Mouse (Mus musculus): ENCODE results near the gene Pde10a.
"Not testable (repeated sequence)": the region's sequence is repeated elsewhere in the genome, so short reads cannot be mapped to it uniquely, and the experiment has no call there.

Pde10a gene

DNA sequence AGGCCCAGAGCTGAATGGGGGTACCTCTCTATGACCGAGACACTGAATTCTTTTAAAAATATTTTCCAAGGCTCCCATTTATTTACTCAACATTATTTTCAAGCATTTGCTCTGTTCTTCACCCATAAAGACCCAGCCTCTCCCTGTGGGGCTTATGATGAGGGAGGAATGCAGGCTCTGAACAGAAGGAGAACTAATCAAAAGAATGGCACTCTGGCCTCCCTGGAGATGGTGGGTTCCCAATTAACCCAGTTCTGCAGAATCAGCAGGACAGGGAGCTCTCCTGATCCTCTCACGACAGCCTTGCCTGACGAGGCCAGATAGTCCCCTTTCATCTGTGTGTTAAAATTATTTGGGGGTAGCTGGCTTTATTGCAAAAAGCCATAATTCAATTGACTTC, 117.2 kb downstream of the Pde10a start:
- no peak for DNase-seq (ENCODE audit: low read depth, low spot score)

DNA sequence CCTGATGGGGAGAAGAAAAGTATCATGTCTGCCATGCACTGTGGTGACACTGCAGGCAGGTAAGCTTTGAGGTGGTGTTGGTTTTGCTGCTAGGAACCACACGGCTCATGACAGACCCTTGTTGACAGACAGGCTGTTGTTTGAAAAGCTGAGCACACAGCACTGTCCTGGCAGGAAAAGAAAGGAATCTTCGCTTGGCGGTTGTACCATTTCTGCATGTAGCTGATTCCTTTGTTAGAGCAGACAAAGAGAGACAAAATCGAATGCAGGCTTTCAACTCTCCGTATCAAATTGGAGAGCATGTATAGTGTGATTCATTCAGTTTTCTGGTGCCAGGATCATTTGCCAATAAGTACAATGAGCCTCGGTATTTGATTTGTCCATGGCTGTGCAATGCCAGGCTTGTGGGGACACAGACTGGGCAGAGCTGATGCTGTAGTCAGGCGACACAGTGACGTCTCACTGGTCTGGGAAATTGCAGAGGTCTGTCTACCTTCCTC, 122.2 kb downstream of the Pde10a start:
- DNase-seq (ENCODE audit: low read depth, low spot score), result no peak

DNA sequence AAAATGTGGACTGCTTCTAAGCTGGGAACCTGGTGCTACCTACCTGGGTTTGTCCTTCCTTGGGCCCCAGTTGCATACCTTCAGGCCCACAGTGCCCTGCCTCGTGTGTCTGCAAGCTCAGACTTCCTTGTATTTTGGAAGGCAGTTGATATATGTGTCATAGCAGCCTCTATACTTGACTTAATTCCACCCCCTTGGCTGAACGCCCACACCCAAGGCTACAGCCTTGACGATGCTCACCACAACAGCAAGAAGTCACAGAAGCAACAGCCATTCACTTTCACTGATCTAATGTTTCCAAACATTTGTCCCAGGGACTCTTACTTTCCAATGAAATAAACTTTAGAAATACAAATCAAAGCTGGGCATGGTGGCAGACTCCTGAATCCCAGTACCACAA, 123.1 kb downstream of the Pde10a start:
- no peak for DNase-seq (ENCODE audit: low read depth, low spot score)

DNA sequence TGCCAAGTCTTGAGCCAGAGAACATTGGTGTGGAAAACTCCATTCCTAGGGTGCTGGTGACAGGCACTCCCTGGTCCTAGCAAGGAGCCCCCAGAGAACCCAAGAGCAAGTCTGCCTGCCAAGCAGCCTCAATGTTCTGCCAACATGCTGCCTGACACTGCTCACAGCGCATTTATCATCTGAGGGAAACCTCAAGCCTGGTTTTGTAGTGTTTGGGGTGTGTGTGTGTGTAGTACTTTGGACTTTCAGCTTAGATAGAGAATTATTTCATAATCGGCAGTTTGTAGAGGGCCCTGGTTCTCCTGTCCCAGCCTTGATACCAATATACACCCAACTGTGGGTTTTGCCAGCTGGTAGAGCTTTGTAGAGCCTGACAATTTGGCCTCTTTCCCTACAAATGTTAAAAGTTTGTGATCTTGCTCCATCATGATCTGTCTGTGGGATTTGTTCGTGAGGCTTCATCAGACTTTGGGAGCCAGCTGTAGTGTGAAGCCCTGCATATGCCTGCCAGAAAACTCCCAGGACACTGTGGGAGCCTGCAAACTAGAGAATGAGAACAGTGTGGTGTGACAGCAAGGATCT, 127.6 kb downstream of the Pde10a start:
- DNase-seq (ENCODE audit: low read depth, low spot score), result no peak

DNA sequence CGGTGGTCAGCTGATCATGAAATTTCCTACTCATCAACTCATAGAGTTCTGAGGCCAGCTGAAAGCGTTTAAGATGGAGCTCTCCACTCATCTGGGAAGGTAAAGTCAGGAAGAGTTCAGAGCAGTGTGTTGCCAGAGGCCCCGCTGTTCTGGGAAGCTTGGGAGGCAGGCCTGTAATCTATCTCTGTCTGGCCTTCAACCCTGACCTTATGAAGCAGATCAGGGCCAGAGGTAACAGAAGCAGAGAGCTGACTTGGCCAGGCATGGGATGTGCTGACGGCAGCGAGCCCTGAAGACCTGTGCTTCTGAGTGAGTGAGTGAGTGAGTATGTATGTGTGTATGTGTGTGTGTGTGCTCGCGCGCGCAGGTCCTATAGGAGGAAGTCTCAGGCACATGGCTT, 132.5 kb downstream of the Pde10a start:
- DNase-seq (ENCODE audit: low read depth, low spot score), result no peak

- no peak for DNase-seq (ENCODE audit: low read depth, low spot score)
These were observed 133.7 kb downstream of the Pde10a start for GRCm38 (mm10) chr17:8658751-8659454.

- DNase-seq (ENCODE audit: low read depth, low spot score), result no peak
These were observed 141.7 kb downstream of the Pde10a start for GRCm38 (mm10) chr17:8666912-8667311.

DNA sequence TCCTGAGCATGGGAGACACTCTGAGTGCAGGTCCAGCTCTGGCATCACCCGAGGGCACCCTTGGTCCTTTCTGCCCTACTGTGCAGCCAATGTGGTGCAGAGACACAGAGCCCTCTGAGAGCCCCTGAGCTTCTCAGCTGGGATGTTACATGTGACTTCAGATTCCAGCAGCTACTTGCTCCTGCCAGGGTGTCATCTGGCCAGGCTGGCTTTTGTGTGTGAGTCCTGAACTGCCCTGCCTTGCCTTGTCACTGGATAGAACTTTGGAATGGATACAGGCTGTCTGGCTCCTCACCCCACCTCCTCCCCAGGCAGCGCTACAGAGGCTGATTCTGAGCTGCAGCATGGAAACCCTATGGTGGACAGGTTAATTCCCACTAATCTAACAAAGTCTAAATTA, 149.5 kb downstream of the Pde10a start:
- DNase-seq (ENCODE audit: low read depth, low spot score), result no peak

DNA sequence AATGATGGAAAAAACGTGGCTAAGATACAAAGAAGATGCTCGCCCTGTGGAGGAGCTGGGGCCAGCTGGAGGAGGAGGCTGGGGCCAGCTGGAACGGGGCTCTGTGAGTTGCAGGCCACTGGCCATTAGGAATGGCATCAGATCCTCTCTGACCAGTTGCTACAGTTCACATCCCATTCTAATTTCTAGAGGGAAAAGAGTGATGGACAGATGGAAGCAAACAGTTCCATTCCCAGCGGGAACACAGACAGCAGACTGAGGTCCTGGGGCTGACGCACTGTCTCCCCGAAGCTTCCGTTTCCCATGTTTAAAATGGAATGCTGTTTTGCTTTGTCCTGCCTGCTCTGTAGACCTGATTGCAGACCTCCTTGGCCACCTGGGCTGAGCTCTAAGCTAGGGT, 161.2 kb downstream of the Pde10a start:
- no peak for DNase-seq (ENCODE audit: low read depth, low spot score)

GRCm38 (mm10) chr17:8688096-8688495, 162.9 kb downstream of the Pde10a start:
- DNase-seq (ENCODE audit: low read depth, low spot score), result no peak

- DNase-seq (ENCODE audit: low read depth, low spot score), result no peak
These were observed 173.1 kb downstream of the Pde10a start for GRCm38 (mm10) chr17:8698265-8698664.

- DNase-seq (ENCODE audit: low read depth, low spot score), result no peak
These were observed 173.6 kb downstream of the Pde10a start for GRCm38 (mm10) chr17:8698793-8699192.

DNA sequence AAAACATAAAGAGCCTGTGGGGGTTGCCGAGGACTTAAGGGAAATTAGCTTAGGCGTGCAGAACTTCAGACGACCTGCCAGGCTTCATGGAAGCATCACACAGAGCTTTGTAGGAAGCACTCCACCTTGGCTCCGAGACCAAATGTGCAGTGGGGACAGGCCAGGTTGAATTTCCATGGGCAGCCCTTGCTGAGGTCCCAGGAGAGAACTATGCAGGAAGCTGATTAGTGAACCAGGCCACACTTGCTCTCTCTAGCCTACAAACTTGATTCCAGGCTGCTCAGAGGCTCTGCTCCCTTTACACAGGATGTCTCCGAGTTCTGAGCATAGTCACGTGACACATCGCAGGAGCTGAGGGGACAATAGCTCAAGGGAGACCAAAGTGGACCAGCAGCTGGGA, 175.9 kb downstream of the Pde10a start:
- DNase-seq (ENCODE audit: low read depth, low spot score), result no peak

DNA sequence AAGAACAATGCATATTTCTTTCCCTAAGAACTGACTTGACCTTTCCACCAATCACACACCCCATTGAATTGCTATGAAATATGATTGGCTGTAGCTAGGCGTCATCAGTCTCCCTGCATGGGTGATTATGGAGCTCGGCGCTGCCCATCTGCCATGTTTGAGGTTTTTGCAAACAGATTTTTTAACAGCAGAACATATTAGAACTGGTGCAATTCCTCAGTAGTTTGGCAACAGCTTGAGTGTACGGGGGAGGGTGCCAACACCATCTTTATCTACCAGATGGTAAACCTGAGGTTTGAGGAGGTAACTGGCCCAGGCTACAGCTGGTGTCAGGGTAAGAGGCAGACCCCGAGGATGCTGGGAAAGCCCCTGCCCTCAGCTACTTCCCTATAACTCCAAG, 177.3 kb downstream of the Pde10a start:
- no peak for DNase-seq (ENCODE audit: low read depth, low spot score)

DNA sequence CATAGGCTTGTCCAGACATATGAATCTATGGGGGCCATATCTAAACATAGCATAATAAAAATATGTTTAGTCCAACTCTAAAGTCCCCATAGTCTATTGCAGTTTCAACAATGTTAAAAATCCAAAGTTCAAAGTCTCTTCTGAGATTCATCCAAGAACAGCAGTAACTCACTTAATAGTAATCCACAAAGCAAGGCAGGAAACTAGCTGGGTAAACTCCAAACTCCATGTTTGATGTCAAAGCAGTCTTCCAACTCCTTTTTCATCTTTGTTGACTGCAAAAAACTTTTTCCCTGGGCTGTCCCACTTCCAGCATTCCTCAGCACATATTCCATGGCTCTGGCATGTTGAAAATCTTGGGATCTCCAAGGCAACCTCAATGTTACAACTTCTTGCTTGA, 182.8 kb downstream of the Pde10a start:
- no peak for DNase-seq (ENCODE audit: low read depth, low spot score)

DNA sequence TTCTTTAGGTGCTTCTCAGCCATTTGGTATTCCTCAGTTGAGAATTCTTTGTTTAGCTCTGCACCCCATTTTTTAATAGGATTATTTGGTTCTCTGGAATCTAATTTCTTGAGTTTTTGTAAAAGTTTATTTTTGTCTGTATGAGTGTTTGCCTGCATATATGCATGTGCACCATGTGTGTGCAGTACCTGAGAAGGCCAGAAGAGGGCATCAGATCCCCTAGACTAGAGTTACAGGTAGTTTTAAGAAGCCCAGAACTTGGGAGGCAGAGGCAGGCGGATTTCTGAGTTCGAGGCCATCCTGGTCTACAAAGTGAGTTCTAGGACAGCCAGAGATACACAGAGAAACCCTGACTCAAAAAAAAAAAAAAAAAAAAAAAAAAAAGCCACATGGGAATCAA, 187.6 kb downstream of the Pde10a start:
- not testable (repeated sequence) for DNase-seq (ENCODE audit: low read depth, low spot score)

GRCm38 (mm10) chr17:8720961-8721360, 195.8 kb downstream of the Pde10a start:
- DNase-seq (ENCODE audit: low read depth, low spot score), result no peak

- no peak for DNase-seq (ENCODE audit: low read depth, low spot score)
These were observed 199.3 kb downstream of the Pde10a start for GRCm38 (mm10) chr17:8724464-8724974.

- DNase-seq (ENCODE audit: low read depth, low spot score), result no peak
These were observed 203.5 kb downstream of the Pde10a start for GRCm38 (mm10) chr17:8728646-8729045.

GRCm38 (mm10) chr17:8729808-8730207, 204.6 kb downstream of the Pde10a start:
- no peak for DNase-seq (ENCODE audit: low read depth, low spot score)

GRCm38 (mm10) chr17:8731073-8731472, 205.9 kb downstream of the Pde10a start:
- no peak for DNase-seq (ENCODE audit: low read depth, low spot score)

DNA sequence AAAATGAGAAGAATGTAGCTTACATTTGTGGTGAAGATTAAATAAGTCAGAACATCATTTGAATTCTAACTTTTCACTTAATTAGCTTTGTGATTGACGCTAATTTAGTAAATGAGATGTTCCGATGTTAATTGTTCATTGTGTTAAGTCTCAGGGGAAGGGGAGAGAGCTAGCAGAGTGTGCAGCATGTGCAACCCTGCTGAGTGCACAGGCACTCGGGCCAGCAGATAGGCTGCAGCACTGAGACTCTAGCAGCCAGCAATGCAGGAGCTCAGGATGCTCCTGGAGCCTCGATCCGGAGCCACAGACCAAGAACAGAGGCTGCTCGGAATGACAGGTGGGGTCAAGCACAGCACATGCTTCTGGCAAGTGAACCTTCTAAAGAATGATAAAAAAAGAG, 211.1 kb downstream of the Pde10a start:
- DNase-seq (ENCODE audit: low read depth, low spot score), result no peak

- no peak for DNase-seq (ENCODE audit: low read depth, low spot score)
These were observed 217.6 kb downstream of the Pde10a start for GRCm38 (mm10) chr17:8742772-8743171.
